Mouse (Mus musculus) urinary bladder, postnatal 4 days (tissue): ENCODE measurements at regions not wholly inside any gene's neighbourhood (a gene's known extent, or its start where the extent isn't known, plus 50 kb on each side); places are given as distances from the start of the nearest gene placed in this dataset.

Experiments
- DNase-seq, 2 experiments: peaks; one replicate each; pipeline ENCODE4 v3.0.0; 2021 to 2022; ENCODE audit warnings: low spot score in 2 of 2

DNA sequence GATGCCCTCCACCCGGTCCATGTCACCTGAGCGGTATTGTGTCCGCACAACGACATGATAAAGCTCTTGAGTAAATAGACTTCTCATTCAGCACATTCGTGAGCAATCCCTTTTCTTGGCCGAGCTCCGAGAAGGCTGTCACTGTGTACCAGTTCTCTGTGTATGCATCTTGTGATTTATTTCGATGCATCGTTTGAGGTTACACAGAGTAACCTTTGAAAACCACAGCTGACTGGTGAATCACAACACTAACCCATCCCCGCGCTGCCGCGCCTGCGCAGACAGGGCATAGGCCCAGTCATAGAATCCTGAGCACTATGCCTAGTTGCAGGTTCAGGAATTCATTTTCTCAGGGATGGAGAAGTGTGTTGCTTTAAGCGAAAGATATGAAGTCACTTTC lies 201.4 kb downstream of the Med10 start:
- DNase-seq, result peak in 1 of 2 experiments; percentile 21

DNA sequence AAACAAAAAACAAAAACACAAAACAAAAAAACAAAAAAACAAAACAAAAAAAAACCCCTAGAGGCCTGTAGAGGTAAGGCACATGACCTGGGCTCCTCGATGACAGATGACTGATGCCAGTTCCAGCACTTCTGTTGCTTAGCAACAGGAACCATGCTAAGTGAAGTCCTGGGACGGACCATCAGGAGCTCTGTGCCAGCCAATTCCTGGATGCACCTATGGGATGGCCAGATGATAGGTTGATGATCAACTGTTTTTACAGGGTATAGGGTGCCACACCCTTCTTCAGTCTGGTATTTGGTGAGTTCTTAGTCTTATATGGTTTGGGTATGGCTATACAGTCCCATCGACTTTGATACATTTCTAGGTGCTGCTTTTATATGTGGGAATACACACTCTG lies 209.9 kb downstream of the Med10 start:
- DNase-seq, result no peak

DNA sequence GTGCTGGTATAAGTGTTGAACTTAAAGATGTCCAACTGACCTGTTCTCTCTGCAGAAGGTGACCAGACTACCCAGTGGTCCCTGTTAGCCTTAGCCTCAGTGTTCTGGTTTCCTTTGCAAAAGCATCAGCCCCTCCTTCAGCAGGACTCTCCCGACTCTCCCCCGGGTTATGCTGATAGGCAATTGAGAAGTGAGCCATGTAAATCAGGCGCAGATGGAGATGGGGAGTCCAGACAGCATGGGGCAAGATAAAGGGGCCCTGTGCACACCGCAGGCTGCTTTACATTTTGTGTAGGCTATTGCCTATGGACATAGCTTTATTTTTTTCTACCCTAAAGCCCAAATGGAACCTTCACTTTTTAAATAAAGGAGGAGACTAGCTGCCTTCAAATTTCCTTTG lies 213.0 kb downstream of the Med10 start:
- no peak for DNase-seq

DNA sequence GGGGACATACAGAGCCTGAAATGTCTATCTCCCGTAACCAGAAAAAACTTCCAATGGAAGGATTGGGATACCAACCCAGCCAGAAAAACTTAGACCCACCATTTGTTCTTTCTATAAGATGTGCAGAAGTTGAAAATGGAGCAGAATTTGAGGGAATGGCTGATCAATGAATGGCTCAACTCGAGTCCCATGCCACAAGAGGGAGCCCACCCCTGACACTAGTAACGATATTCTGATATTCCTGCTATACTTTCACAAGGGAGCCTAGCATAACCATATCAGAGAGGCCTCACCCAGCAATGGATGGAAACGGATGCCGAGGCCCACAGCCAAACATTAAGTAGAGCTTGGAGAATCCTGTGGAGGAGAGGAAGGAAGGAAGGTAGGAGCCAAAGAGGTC lies 215.3 kb downstream of the Med10 start:
- DNase-seq, result no peak

DNA sequence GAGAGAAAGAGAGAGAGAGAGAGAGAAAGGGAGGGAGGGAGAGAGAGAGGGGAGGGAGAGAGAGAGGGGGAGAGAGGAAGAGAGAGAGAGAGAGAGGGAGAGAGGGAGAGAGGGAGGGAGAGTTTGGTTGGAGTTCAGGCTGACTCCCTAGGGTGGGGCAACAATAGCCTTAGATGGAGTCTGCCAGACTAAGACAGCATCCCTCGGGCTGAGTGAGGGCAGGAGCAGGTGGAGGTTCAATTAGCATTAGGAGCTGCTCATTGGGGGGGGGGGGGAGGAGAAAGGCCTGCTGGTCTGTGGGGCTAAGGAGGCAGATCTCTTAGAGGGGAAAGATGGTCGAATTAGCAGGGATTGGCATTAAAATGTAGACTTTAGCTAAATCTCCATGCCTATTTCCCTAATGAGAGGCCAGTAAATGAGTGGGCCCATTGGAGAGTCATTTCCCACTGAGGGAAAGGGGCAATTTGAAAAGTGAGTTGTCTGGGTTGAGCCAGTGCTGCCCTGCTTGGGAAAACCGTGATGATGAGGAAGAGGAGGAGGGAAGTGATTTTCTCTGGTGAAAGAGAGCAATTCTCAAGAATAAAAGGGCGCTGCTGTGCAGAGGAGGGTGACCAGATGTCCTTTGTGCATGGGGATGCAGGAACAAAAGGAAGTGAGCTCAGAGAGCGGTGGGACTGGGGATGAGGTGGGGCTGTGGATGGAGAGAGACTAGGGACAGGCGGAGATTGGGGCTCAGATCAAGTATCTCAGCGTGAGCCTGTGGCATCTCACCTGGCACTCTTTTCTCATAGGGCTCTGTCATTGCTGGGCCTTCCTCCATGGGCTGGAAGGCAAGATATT lies 218.0 kb downstream of the Med10 start:
- DNase-seq, result no peak

DNA sequence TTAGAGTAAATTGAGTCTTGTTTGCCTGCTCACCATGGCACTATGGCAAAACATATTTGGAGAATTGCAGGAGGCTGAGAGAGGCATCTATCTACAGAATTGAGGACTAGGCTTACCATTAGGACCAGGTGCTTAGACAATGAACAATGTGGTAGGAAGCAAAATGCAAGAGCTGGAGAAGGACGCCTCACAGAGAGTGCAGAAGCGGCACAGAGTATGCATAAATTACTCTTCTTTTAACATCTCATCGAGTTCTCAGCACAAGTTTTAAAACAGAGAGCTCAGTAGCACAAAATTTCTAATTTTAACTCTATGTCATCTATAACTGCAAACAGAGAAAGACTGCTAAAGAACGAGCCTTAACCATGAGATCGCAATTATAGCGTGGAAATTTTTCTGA lies 231.1 kb downstream of the Med10 start:
- no peak for DNase-seq

DNA sequence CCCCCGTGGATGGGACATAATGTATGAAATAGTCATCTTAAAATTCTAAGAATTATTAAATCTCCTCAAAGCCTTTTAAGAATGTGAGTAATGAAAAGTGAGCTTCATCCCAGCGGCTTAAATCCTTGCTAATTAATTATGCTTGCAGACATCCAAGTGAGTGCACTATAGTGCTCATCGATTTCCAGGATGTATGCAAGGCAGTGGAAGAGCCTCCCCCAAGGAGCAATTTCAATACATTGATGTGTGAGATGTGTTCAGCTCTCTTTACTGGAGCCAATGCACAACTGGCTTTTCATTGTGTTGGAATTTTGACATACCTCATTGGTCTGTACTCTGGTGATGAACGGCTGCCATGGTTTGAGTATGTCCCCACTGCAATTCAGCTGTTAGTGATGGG lies 231.6 kb downstream of the Med10 start:
- DNase-seq, result no peak

DNA sequence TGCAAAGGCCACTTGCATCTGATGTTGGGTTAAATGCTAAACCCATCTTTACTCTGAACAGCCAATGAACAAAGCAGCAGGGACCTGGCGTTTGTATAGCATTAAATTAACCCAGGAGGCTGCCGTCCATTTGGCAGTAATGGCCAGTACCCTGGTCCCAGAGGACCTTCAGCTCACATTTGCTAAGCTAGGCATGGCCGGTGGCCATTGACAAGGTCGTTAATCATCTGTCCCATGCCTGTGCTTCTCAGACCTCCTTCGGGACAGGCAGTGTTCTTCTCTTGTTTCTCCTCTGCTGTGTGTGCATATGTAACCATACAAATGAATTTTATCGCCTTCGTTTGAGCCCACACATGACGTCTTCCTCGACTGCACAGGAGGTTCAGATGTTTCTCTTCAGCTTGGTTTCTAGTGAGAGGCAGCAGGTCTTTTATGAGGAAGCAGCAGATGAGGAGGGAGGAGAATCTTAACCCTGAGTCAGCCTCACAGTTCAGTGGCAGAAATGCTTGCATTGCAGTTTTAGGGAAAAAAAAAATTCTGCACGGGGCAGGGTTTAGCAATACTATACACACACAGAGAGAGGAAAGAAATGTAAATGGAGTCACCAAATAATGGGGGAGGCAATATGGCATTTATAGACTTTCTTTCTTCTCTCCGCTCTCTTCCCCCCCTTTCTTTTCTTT lies 235.9 kb downstream of the Med10 start:
- no peak for DNase-seq

DNA sequence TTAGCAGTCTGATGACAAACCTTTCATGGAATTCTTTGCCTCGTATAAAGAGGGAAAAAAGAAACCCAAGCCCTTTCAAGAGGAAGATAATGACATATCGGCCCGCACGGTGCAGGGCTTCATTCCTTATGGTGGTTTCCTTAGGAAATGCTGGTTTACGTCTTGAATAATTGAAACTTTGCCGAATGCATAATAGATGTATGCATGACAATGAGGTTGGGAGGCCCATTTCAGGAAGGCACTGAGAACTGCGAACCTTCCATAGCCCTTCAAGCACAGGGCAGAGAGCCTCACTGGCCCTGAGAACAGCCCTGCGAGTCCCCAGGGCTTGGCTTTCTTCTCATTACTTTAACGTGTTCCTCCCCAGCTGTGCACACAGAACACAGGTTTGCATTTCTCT lies 255.7 kb downstream of the Med10 start:
- DNase-seq, result no peak

DNA sequence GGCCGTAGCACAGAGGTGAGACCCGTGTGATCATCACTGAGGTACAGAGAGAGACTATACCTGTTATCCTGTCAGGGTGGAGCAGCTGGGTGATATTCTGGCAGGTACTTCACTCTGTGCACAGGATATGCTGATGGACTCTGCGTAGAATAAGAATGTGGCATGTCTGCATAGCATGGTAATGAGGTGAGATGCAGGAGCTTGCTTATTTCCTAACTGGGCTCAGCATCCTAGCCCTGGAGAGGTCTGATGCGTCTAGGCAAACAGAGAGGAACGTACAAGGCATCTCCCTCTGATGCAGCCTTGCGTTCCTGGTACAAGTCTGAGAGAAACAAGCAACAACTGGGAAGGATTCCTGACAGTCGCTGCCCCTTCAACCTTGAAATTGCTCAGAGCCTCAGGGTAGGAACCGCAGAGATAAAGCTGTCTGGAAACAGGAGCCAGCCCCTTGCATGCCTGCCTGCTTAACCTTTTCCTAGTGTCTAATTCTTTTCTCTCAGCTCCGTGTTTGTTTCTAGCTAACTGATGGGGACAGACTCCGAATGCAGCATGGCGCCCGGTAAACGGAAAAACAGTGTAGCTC lies 259.3 kb downstream of the Med10 start:
- no peak for DNase-seq

DNA sequence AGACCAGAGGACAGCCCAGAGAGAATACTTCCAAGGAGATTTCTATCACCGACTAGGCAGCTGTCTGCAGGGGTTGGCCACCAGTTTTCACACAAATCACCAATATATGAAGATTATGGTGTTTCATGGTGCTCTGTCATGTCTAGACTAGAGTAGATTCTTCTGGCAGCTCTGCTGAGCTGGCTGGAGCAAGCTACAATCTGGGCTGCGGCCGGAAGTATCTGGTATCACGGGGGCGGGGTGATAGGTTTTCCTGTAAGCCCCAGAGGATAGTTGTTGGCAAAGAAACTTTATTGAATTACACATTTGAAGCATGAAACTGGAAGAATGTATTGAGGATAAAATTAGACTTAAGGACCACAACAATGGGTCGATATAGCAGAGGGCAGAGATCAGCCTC lies 271.5 kb downstream of the Med10 start:
- no peak for DNase-seq

DNA sequence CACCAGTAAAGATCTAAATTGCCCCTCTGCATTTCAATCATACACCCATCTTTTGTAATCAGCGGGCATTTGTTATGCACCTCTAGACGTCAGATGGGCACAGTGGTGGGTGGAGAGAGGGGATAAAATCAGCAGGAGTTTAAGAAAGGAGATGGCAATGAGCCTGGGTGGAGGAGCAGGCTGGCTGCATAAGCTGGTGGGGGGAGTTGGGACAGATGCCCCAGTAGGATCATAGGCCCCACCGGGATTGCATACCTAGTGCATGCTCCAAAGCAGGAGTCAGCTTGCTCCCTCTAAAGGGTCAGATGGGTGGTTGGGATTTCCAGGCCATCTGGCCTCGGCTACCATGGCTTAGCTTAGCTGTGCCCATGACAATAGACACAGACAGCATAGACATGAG lies 273.2 kb downstream of the Med10 start:
- DNase-seq, result no peak

DNA sequence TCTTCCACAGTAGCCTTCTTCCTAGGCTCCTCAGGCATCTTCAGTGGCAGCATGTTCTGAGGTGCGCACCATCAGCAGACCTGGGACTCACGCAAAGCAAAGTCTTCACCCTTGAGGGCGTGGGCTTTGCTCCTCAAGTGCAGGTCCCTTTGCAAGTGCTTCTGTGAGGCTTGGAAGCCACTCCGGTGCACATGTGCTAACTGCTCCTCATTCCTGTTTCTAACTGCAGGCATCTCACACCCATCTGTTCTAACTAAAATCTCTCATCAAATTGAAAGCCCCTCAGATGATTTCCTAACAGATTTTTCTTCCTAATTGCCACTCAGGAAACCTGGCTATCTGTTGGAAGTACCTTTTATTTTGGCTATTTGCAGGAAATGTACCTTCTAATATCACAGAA lies 278.9 kb downstream of the Med10 start:
- DNase-seq, result no peak

DNA sequence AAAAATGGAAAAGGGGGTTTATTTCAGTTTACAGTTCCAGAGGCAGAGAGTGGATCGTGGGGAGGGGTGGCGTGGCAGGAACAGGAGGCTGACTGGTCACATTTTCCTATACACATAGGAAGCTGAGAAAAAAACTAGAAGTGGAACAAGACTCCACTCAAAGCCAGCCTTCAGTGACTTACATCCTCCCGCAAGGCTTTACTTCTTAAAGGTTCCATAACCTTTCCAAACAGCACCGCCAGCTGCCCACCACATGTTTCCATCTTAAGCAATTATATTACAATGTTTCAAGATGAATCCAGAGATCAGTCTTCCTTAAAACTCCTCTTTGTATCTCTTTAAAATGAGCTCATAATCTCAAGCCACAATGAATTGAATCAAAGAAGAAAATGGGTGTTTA lies 290.7 kb downstream of the Med10 start:
- no peak for DNase-seq

DNA sequence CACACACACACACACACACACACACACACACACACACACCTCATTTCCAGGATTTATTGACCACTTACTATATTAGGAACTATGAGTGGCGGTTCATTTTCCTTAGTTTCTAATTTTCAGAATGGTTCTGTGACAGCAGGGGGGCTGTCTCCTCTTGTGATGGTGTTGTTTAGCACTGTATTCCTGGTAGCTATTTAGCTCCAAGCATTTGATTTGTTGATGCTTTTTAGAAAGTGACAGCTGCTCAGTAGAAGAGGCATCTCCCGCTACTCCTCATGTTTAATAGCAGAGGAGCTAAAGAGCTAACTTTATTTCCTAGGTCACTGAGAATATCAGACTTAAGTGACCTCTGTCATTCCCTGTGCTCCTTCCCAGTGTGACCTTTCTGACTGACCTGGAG lies 291.8 kb downstream of the Med10 start:
- no peak for DNase-seq

DNA sequence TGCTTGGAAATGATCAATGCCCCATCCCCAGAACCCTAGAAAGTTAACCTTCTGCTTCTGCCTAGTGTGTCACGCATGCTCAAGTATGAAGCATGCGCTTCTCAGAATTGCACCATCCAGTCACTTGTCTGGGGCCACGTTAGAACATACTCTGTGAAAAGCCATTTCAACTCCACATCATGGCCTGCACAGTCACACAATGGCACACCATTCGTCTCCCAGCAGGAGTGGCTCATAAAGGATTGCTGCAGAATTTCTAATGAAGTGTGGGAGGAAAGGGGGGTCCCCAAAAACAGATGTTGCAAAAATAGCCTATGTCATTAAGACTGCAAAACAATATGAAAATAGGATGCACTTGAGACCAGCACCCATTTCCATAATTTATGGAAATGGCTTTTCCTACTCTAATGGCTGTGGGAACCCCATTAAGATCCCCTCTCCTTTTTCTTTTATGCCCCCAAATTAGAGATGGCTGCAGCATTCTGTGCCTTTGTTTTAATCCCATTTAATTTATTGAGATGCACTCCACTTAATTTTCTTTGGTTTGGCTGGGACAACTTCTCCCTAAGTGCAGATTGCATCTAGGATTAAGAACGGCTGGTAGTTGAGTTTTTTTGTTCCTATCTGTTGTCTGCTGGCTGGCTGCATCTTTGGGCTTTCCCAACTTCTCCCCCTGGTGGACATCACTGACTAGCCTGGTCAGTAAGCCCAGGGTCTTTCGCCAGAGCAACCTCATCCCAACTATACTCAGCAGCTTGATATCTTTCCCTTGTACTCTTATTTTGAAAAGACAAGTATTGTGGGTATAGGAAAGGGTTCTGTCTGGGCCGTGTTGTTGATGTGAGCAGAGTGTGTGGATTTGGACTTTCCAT lies 294.5 kb downstream of the Med10 start:
- peak in 1 of 2 experiments; percentile 54 for DNase-seq

DNA sequence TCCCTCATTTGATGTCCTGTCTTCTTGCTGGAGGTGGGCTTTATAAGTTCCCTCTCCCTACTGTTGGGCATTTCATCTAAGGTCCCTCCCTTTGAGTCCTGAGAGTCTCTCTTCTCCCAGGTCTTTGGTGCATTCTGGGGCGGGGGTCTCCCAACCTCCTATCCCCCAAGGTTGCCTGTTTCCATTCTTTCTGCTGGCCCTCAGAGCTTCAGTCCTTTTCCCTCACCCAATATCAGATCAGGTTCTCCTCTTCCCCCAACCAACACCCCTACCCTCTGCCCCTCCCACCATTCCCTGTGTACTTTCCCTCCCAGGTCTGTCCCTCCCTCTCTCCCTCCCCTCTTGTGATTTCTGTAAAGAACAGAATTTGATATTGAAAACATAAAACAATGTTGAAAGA lies 297.9 kb downstream of the Med10 start:
- DNase-seq, result peak in 1 of 2 experiments; percentile 51

DNA sequence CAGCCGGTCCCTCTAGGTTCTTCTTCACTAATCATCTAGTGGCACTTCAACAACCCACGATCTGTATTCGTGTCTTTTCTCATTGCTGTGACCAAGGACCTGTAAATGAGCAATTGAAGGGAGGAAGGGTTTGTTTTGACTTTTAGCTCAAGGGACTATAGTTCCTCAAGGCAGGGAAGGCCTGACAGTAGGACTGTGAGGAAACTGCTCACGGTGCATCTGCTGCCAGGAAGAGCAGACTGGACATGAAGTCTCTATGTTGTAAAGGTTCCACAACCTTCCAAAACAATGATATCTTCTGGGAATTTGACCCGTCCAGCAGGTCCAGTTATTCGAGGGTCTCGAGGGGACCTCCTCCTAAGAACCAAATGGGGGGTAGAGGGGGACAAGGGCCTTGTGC lies 300.8 kb downstream of the Med10 start:
- DNase-seq, result no peak

DNA sequence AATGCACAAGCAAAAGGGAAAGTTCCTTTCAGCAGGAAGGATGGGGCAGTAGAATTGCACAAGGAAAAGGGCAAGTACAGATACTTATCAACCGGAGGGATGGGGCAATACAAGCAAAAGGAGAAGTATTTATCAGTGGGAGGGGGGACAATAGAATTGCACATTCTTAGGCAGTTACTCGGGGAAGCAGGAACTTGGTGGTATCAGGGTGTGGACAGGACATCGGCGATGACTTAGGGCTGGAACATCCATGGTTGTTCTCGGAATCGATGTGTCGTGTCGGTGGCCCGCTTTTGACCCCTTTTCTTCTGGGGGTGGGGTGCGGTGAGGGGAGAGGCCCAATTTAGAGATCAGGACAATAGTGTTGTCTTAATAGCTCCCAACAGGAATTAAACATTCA lies 301.3 kb downstream of the Med10 start:
- peak in 1 of 2 experiments; percentile 43 for DNase-seq

DNA sequence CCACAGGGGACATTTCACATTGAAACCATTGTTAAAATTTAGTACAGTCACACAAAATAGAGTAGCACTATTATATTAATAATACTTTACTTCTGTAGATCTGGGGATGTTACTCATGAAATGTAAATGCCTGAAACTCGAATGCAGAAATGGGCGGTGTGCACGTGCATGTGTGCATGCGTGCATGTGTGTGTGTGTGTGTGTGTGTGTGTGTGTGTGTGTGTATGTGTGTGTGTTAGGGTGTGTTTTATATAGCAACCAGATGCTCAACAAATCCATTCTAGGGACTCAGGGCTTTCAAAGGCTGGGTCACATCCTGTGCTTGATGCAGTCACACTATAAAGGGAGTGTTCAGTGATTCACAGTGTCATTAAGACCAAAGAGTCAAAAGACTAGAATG lies 301.7 kb downstream of the Med10 start:
- peak in 1 of 2 experiments; percentile 10 for DNase-seq

DNA sequence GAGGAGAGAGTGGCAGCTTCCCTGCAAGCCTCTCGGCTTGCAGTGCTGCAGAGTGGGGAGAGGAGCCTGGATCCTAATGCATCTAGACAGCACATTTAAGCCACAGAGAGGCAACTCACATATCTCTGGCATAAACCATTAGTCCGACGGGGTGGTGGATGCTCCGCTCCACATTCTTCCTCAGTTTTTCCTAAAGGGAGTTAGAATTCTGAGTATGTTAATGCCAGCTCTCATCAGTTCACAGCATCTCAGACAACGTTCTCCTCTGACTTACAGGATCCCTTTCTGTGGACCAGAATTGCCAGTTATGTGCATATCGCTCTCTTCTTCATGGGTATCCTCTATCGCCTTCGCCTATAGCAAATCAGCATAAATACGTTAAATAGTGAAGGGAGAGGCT lies 313.4 kb downstream of the Med10 start:
- DNase-seq, result no peak
